Mouse (Mus musculus): ENCODE results near the gene Zdhhc14. TPM values are rescaled to one million over a fixed set of nuclear protein-coding genes. Genes with fewer than 3 reads are reported as not detected.

Zdhhc14 gene
- polyA plus RNA-seq, 1 experiment from 2014 or later = 2.0 TPM

DNA sequence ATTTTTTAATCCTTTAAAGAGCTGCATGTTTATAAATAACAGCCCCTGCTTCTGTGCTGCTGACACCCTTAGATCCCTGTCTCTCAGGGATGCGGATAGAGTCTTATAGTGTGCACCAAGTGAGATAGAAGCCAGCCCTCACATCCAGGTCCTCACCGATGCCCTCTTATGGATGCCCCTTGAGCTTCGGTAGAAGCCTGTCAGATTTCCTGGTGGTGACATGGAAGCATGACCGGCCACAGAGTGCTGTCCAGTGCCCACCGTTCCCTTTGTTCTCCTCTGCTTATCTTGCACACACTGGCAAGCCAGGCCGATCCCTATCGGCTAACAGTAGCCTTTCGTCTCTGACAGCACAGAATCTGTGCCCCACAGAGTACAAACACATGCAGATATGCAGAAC, 183.6 kb downstream of the Zdhhc14 start:
- Histone ChIP-seq H3K9me3 (ENCODE audit: control insufficient read depth, low read length) (no peaks in the 10 kb centered on the region), H3K36me3 (ENCODE audit: control insufficient read depth, insufficient read depth, low read length) (no peaks in the 10 kb centered on the region), H3K27me3 (ENCODE audit: control insufficient read depth, insufficient read depth, low read length) (no peaks in the 10 kb centered on the region), H3K4me2 (no peak overlapping the region), H3K27ac (ENCODE audit: low read depth, low read length) (no peak overlapping the region), H3K9ac (ENCODE audit: low read length) (no peak overlapping the region), H3K4me3 (ENCODE audit: low read depth, low read length) (no peak overlapping the region), H3K4me1 (ENCODE audit: control insufficient read depth, insufficient read depth, low read length) (no peaks in the 10 kb centered on the region)
- DNase-seq (ENCODE audit: low spot score, missing footprints) = no peak
- no peak for ATAC-seq (ENCODE audit: low FRiP score)
- WGBS = 67% methylated on average over 8 of the region's 8 CpGs

- H3K27me3 ChIP-seq (ENCODE audit: control insufficient read depth, insufficient read depth, low read length) = no peaks in the 10 kb centered on the region
- H3K9me3 ChIP-seq (ENCODE audit: control insufficient read depth, low read length) = no peaks in the 10 kb centered on the region
- WGBS = 38% methylated on average over 1 of the region's 1 CpGs
- DNase-seq (ENCODE audit: low spot score, missing footprints) (no peak), ATAC-seq (ENCODE audit: low FRiP score) (no peak)
- H3K4me1 ChIP-seq (ENCODE audit: control insufficient read depth, insufficient read depth, low read length) = no peaks in the 10 kb centered on the region
- H3K36me3 ChIP-seq (ENCODE audit: control insufficient read depth, insufficient read depth, low read length) = no peaks in the 10 kb centered on the region
- no peak overlapping the region for H3K4me2 ChIP-seq
- no peak overlapping the region for H3K9ac ChIP-seq (ENCODE audit: low read length)
- H3K4me3 ChIP-seq (ENCODE audit: low read depth, low read length) = no peak overlapping the region
- no peak overlapping the region for H3K27ac ChIP-seq (ENCODE audit: low read depth, low read length)
Observed at GRCm38 (mm10) chr17:5679315-5679714, 187.0 kb downstream of the Zdhhc14 start.

DNA sequence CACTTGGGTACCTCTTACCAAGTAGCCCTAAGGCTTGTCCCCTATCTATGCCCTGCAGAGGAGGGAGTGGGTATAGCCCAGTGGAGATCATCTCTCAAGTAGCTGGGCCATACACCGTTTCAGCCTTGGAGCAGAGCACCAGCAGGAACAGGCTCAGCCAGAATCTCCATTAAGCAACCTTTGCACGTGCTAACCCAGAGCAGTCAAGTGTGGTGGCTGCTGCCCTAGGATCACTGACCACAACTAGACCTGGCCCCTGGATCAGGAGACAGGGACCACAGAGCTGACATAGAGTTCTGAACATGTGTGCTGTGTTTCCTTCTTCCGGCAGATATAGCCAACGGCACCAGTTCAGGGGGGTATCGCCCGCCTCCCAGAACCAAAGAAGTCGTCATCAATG, 193.0 kb downstream of the Zdhhc14 start:
- H3K27me3 ChIP-seq (ENCODE audit: control insufficient read depth, insufficient read depth, low read length) = no peaks in the 10 kb centered on the region
- H3K4me3 ChIP-seq (ENCODE audit: low read depth, low read length) = no peak overlapping the region
- H3K4me1 ChIP-seq (ENCODE audit: control insufficient read depth, insufficient read depth, low read length) = no peaks in the 10 kb centered on the region
- ATAC-seq (ENCODE audit: low FRiP score) (no peak), DNase-seq (ENCODE audit: low spot score, missing footprints) (no peak)
- 90% methylated on average over 7 of the region's 7 CpGs for WGBS
- H3K36me3 ChIP-seq (ENCODE audit: control insufficient read depth, insufficient read depth, low read length) = no peaks in the 10 kb centered on the region
- no peak overlapping the region for H3K9ac ChIP-seq (ENCODE audit: low read length)
- H3K4me2 ChIP-seq = no peak overlapping the region
- no peaks in the 10 kb centered on the region for H3K9me3 ChIP-seq (ENCODE audit: control insufficient read depth, low read length)
- H3K27ac ChIP-seq (ENCODE audit: low read depth, low read length) = no peak overlapping the region

- no peak overlapping the region for H3K4me3 ChIP-seq (ENCODE audit: low read depth, low read length)
- H3K4me2 ChIP-seq = no peak overlapping the region
- no peak for DNase-seq (ENCODE audit: low spot score, missing footprints)
- 93% methylated on average over 4 of the region's 4 CpGs for WGBS
- no peak overlapping the region for H3K27ac ChIP-seq (ENCODE audit: low read depth, low read length)
- no peaks in the 10 kb centered on the region for H3K36me3 ChIP-seq (ENCODE audit: control insufficient read depth, insufficient read depth, low read length)
- H3K9me3 ChIP-seq (ENCODE audit: control insufficient read depth, low read length) = no peaks in the 10 kb centered on the region
- no peaks in the 10 kb centered on the region for H3K4me1 ChIP-seq (ENCODE audit: control insufficient read depth, insufficient read depth, low read length)
- no peak for ATAC-seq (ENCODE audit: low FRiP score)
- no peaks in the 10 kb centered on the region for H3K27me3 ChIP-seq (ENCODE audit: control insufficient read depth, insufficient read depth, low read length)
- H3K9ac ChIP-seq (ENCODE audit: low read length) = no peak overlapping the region
Observed at GRCm38 (mm10) chr17:5687810-5688209, 195.5 kb downstream of the Zdhhc14 start.

DNA sequence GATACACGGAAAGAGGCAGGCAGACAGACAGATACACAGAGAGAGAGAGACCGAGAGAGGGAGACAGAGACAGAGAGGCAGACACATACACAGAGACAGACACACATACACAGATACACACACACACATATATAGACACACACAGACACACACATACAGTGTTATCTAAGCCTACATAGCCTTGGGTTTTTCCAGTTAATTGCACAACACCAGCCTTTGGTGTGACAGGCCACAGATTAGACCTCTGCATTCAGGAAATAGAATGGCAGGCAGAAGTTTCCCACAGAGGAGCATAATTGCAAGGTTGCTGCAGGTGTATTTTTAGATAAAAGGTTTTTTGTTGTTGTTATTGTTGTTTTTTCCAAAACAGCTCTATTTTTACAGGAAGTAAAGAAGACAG, 195.9 kb downstream of the Zdhhc14 start:
- Histone ChIP-seq H3K27ac (ENCODE audit: low read depth, low read length) (no peak overlapping the region), H3K4me1 (ENCODE audit: control insufficient read depth, insufficient read depth, low read length) (no peaks in the 10 kb centered on the region), H3K4me3 (ENCODE audit: low read depth, low read length) (no peak overlapping the region), H3K9me3 (ENCODE audit: control insufficient read depth, low read length) (no peaks in the 10 kb centered on the region), H3K9ac (ENCODE audit: low read length) (no peak overlapping the region), H3K27me3 (ENCODE audit: control insufficient read depth, insufficient read depth, low read length) (no peaks in the 10 kb centered on the region), H3K4me2 (no peak overlapping the region), H3K36me3 (ENCODE audit: control insufficient read depth, insufficient read depth, low read length) (no peaks in the 10 kb centered on the region)
- 93% methylated on average over 2 of the region's 2 CpGs for WGBS
- DNase-seq (ENCODE audit: low spot score, missing footprints) = no peak
- no peak for ATAC-seq (ENCODE audit: low FRiP score)

GRCm38 (mm10) chr17:5688669-5689068, 196.3 kb downstream of the Zdhhc14 start:
- Histone ChIP-seq H3K4me2 (no peak overlapping the region), H3K36me3 (ENCODE audit: control insufficient read depth, insufficient read depth, low read length) (no peaks in the 10 kb centered on the region), H3K9ac (ENCODE audit: low read length) (no peak overlapping the region), H3K4me1 (ENCODE audit: control insufficient read depth, insufficient read depth, low read length) (no peaks in the 10 kb centered on the region), H3K27me3 (ENCODE audit: control insufficient read depth, insufficient read depth, low read length) (no peaks in the 10 kb centered on the region), H3K9me3 (ENCODE audit: control insufficient read depth, low read length) (no peaks in the 10 kb centered on the region), H3K4me3 (ENCODE audit: low read depth, low read length) (no peak overlapping the region), H3K27ac (ENCODE audit: low read depth, low read length) (no peak overlapping the region)
- ATAC-seq (ENCODE audit: low FRiP score) (no peak), DNase-seq (ENCODE audit: low spot score, missing footprints) (no peak)

DNA sequence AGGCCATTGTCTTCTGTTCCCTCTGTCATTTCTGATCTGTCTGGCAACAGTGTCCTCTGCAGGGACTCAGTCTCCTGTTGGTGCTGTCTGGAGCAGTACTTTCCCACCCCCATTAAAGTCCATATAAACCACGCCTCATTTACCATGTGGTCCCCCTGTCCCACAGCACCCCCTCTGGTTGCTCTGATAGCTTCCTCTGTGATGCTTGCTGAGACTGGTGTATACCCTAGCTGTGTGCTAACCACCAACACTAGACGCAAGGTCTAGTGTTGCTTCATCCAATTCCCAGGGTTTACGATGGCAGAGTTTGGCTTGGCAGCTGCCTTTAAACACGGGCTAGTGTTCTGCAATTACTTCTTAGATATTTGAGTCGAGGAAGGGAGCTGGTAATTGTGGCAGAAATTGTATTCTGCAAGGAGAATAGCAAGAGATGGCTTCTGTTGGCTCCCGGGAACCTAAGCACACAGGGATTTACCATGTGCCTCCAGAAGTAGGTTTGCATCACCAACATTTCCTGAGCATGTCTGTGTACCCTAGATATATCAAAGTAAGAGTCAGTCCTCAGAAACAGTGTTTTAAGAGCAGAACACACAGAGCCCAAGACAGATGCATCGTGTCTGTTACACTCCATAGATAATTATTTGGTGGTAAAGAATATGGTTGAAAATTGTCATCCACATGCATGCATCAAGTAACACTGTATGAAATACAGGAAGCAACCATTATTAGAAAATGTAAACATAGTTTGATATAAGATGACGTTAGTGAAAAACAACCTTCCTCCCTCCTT, 198.6 kb downstream of the Zdhhc14 start:
- no peak overlapping the region for H3K4me2 ChIP-seq
- 89% methylated on average over 8 of the region's 8 CpGs for WGBS
- DNase-seq (ENCODE audit: low spot score, missing footprints) (no peak), ATAC-seq (ENCODE audit: low FRiP score) (no peak)
- H3K27ac ChIP-seq (ENCODE audit: low read depth, low read length) = no peak overlapping the region
- H3K36me3 ChIP-seq (ENCODE audit: control insufficient read depth, insufficient read depth, low read length) = no peaks in the 10 kb centered on the region
- no peaks in the 10 kb centered on the region for H3K9me3 ChIP-seq (ENCODE audit: control insufficient read depth, low read length)
- H3K4me3 ChIP-seq (ENCODE audit: low read depth, low read length) = no peak overlapping the region
- no peak overlapping the region for H3K9ac ChIP-seq (ENCODE audit: low read length)
- no peaks in the 10 kb centered on the region for H3K27me3 ChIP-seq (ENCODE audit: control insufficient read depth, insufficient read depth, low read length)
- no peaks in the 10 kb centered on the region for H3K4me1 ChIP-seq (ENCODE audit: control insufficient read depth, insufficient read depth, low read length)

- Histone ChIP-seq H3K27me3 (ENCODE audit: control insufficient read depth, insufficient read depth, low read length) (no peaks in the 10 kb centered on the region), H3K4me3 (ENCODE audit: low read depth, low read length) (no peak overlapping the region), H3K4me2 (no peak overlapping the region), H3K9me3 (ENCODE audit: control insufficient read depth, low read length) (no peaks in the 10 kb centered on the region), H3K4me1 (ENCODE audit: control insufficient read depth, insufficient read depth, low read length) (no peaks in the 10 kb centered on the region), H3K27ac (ENCODE audit: low read depth, low read length) (no peak overlapping the region), H3K36me3 (ENCODE audit: control insufficient read depth, insufficient read depth, low read length) (no peaks in the 10 kb centered on the region), H3K9ac (ENCODE audit: low read length) (no peak overlapping the region)
- ATAC-seq (ENCODE audit: low FRiP score) (no peak), DNase-seq (ENCODE audit: low spot score, missing footprints) (no peak)
- WGBS = 91% methylated on average over 3 of the region's 3 CpGs
Observed at GRCm38 (mm10) chr17:5692661-5693060, 200.3 kb downstream of the Zdhhc14 start.

GRCm38 (mm10) chr17:5693256-5693655, 200.9 kb downstream of the Zdhhc14 start:
- DNase-seq (ENCODE audit: low spot score, missing footprints) (no peak), ATAC-seq (ENCODE audit: low FRiP score) (no peak)
- WGBS = 85% methylated on average over 7 of the region's 7 CpGs
- H3K4me2 ChIP-seq = no peak overlapping the region
- H3K9ac ChIP-seq (ENCODE audit: low read length) = no peak overlapping the region
- no peaks in the 10 kb centered on the region for H3K27me3 ChIP-seq (ENCODE audit: control insufficient read depth, insufficient read depth, low read length)
- no peaks in the 10 kb centered on the region for H3K9me3 ChIP-seq (ENCODE audit: control insufficient read depth, low read length)
- H3K4me1 ChIP-seq (ENCODE audit: control insufficient read depth, insufficient read depth, low read length) = no peaks in the 10 kb centered on the region
- no peaks in the 10 kb centered on the region for H3K36me3 ChIP-seq (ENCODE audit: control insufficient read depth, insufficient read depth, low read length)
- no peak overlapping the region for H3K4me3 ChIP-seq (ENCODE audit: low read depth, low read length)
- no peak overlapping the region for H3K27ac ChIP-seq (ENCODE audit: low read depth, low read length)
